Mouse (Mus musculus): ENCODE data around the gene Sept11.
A peak's percentile ranks its signal among the peaks of the same experiment; 100 is the strongest.

- TF ChIP-seq CTCF (IDR thresholded peaks at IDR 0.05; ENCODE audit: low read depth), result peak; percentile 74
- no peak for TF ChIP-seq EP300 (IDR thresholded peaks at IDR 0.05; ENCODE audit: low read depth)
Measured at GRCm38 (mm10) chr5:93163541-93163940, 70.3 kb downstream of the Sept11 start.
